In genomic region chr10:127068360-127069038, GRCm38 (mm10) we compare ENCODE assay signal across 9 mouse cellular contexts. TPM values are rescaled to one million over a fixed set of nuclear protein-coding genes. Genes with fewer than 3 reads are reported as not detected.
DNase-seq lines count a peak whose midpoint lies in the region; ATAC-seq and TF ChIP-seq lines count a peak whose summit lies in the region.
"Had no signal": no experiment of that assay in that cellular context is flagged by ENCODE, and none has a peak within 500 bp of the region (broad histone marks: within the 10 kb centered on the region; RNA-seq: fewer than 3 reads in every experiment).

No protein-coding gene starts in this region.

- no peak for TF ChIP-seq CTCF in G1E (IDR thresholded peaks at IDR 0.05; ENCODE audit: low read depth, low read length)

- 79% methylated on average over 9 of the region's 9 CpGs for WGBS in heart, embryonic 13.5 days
- 84% methylated on average over 9 of the region's 9 CpGs for WGBS in hindbrain, embryonic 12.5 days

- peaks cover 2% of the 10 kb centered on the region; the same call in 1 of the 2 replicates for H3K27me3 ChIP-seq in heart, embryonic 13.5 days (replicated peaks)
- H3K27me3 ChIP-seq in G1E (ENCODE audit: insufficient read depth, low read length): no peaks in the 10 kb centered on the region
- no peaks in the 10 kb centered on the region for H3K27me3 ChIP-seq in hindbrain, embryonic 12.5 days
- no peaks in the 10 kb centered on the region for H3K27me3 ChIP-seq in megakaryocyte, embryonic 14.5 days (replicated peaks)

- H3K9ac ChIP-seq in heart, embryonic 13.5 days: peak overlapping the region; percentile 89
- H3K9ac ChIP-seq in hindbrain, embryonic 12.5 days: peak overlapping the region; percentile 76

- H3K4me2 ChIP-seq in heart, embryonic 13.5 days: peak overlapping the region; percentile 95
- peak overlapping the region; percentile 96 for H3K4me2 ChIP-seq in hindbrain, embryonic 12.5 days (replicated peaks)

- H3K4me3 ChIP-seq in heart, embryonic 13.5 days: peak overlapping the region; percentile 84
- H3K4me3 ChIP-seq in G1E (ENCODE audit: low read depth, low read length): peak overlapping the region; percentile 72; the same call in 1 of the 2 replicates
- H3K4me3 ChIP-seq in hindbrain, embryonic 12.5 days: peak overlapping the region; percentile 58
- peak overlapping the region; percentile 89 for H3K4me3 ChIP-seq in megakaryocyte, embryonic 14.5 days (replicated peaks)

- H3K4me1 ChIP-seq in heart, embryonic 13.5 days: peaks cover 43% of the 10 kb centered on the region
- H3K4me1 ChIP-seq in G1E (ENCODE audit: insufficient read depth, low read depth, low read length): peaks cover 59% of the 10 kb centered on the region
- H3K4me1 ChIP-seq in hindbrain, embryonic 12.5 days: peaks cover 45% of the 10 kb centered on the region
- H3K4me1 ChIP-seq in megakaryocyte, embryonic 14.5 days: peaks cover 67% of the 10 kb centered on the region

- peak overlapping the region; percentile 92; the same call in 1 of the 2 replicates for H3K27ac ChIP-seq in heart, embryonic 13.5 days (replicated peaks)
- H3K27ac ChIP-seq in hindbrain, embryonic 12.5 days: peak overlapping the region; percentile 94; the same call in 1 of the 2 replicates

- ATAC-seq in heart, embryonic 13.5 days (ENCODE audit: extremely low read depth, insufficient number of reproducible peaks, low FRiP score, low TSS enrichment): no peak
- ATAC-seq in G1E (ENCODE audit: extremely low read depth, insufficient number of reproducible peaks, low FRiP score, poor library complexity, severe bottlenecking): no peak
- no peak for ATAC-seq in hindbrain, embryonic 12.5 days (ENCODE audit: low FRiP score)

- H3K36me3 ChIP-seq in heart, embryonic 13.5 days: peaks cover 43% of the 10 kb centered on the region
- H3K36me3 ChIP-seq in G1E (replicated peaks): peaks cover 54% of the 10 kb centered on the region
- H3K36me3 ChIP-seq in hindbrain, embryonic 12.5 days: peaks cover 37% of the 10 kb centered on the region
- H3K36me3 ChIP-seq in megakaryocyte, embryonic 14.5 days (replicated peaks; ENCODE audit: low read length): peaks cover 47% of the 10 kb centered on the region

- DNase-seq in heart, adult 18-20 months: no peak
- DNase-seq in G1E (ENCODE audit: low spot score) (no peak), MN1 (ENCODE audit: low spot score) (no peak)
- no peak for DNase-seq in frontal cortex, adult 2 months (ENCODE audit: extremely low spot score in 1 of 2, low spot score in 1 of 2)
- DNase-seq in right cerebral cortex, postnatal 36 days (ENCODE audit: low spot score in 2 of 2): no peak
- DNase-seq: cerebellum, adult 2 months had no signal

- no peaks in the 10 kb centered on the region for H3K9me3 ChIP-seq in heart, embryonic 13.5 days
- 0 out of 2 replicates have a peak, but pooled peaks cover 2% of the 10 kb centered on the region for H3K9me3 ChIP-seq in G1E (replicated peaks)
- no peaks in the 10 kb centered on the region for H3K9me3 ChIP-seq in hindbrain, embryonic 12.5 days (replicated peaks)
- H3K9me3 ChIP-seq in megakaryocyte, embryonic 14.5 days: no peaks in the 10 kb centered on the region

RNA-seq across cellular contexts. Expression of gene Tspan31, which starts 1.6 kb away (rescaled TPM):
- 110 and 114 TPM in 2 replicates for polyA plus RNA-seq in heart, embryonic 13.5 days (2015; fragmentation: Nextera tagmentation; extraction: Ambion mirVana)
- 10 to 100 TPM; 44.7 to 47.4 TPM for total RNA-seq in heart, adult 18-20 months (2021)
- 163 and 186 TPM in 2 replicates for total RNA-seq in G1E (2014; fragmentation: Nextera tagmentation)
- 73.6 and 83.9 TPM in 2 replicates for total RNA-seq in G1E (2017)
- polyA plus RNA-seq in G1E (2012): 30.3 and 41.8 TPM in 2 replicates
- 141 and 148 TPM in 2 replicates for polyA plus RNA-seq in hindbrain, embryonic 12.5 days (2016; fragmentation: Nextera tagmentation; extraction: Ambion mirVana)
- 4.8 and 51.5 TPM in 2 replicates for polyA plus RNA-seq in megakaryocyte, embryonic 14.5 days (2012; ENCODE audit: insufficient read depth, low replicate concordance)
- polyA plus RNA-seq in frontal cortex, adult 2 months (2012; rRNA removed): 89.9 and 91.7 TPM in 2 replicates

RNA-seq across cellular contexts. Expression of gene Cdk4, which starts 5.2 kb away (rescaled TPM):
- 1,002 and 1,117 TPM in 2 replicates for polyA plus RNA-seq in heart, embryonic 13.5 days (2015; fragmentation: Nextera tagmentation; extraction: Ambion mirVana)
- 10 to 100 TPM; 81.5 to 84.1 TPM for total RNA-seq in heart, adult 18-20 months (2021)
- total RNA-seq in G1E (2014; fragmentation: Nextera tagmentation) (532 and 608 TPM in 2 replicates), G1E (2017) (648 and 675 TPM in 2 replicates)
- 1,726 and 1,826 TPM in 2 replicates for polyA plus RNA-seq in G1E (2012)
- 1,725 and 1,814 TPM in 2 replicates for polyA plus RNA-seq in hindbrain, embryonic 12.5 days (2016; fragmentation: Nextera tagmentation; extraction: Ambion mirVana)
- 288 and 833 TPM in 2 replicates for polyA plus RNA-seq in megakaryocyte, embryonic 14.5 days (2012; ENCODE audit: insufficient read depth, low replicate concordance)
- 154 and 167 TPM in 2 replicates for polyA plus RNA-seq in frontal cortex, adult 2 months (2012; rRNA removed)

RNA-seq across cellular contexts. Expression of gene Agap2, which starts 6.6 kb away (rescaled TPM):
- not detected in 2 replicates for polyA plus RNA-seq in heart, embryonic 13.5 days (2015; fragmentation: Nextera tagmentation; extraction: Ambion mirVana)
- 1 to 10 TPM; 4.2 to 6.1 TPM for total RNA-seq in heart, adult 18-20 months (2021)
- 0.15 and 1.3 TPM in 2 replicates for total RNA-seq in G1E (2014; fragmentation: Nextera tagmentation)
- total RNA-seq in G1E (2017): under 0.01 and 1.1 TPM in 2 replicates
- polyA plus RNA-seq in G1E (2012): 0.07 and 0.26 TPM in 2 replicates
- 1.7 and 2.0 TPM in 2 replicates for polyA plus RNA-seq in hindbrain, embryonic 12.5 days (2016; fragmentation: Nextera tagmentation; extraction: Ambion mirVana)
- 26.5 and 79.5 TPM in 2 replicates for polyA plus RNA-seq in megakaryocyte, embryonic 14.5 days (2012; ENCODE audit: insufficient read depth, low replicate concordance)
- polyA plus RNA-seq in frontal cortex, adult 2 months (2012; rRNA removed): 450 and 465 TPM in 2 replicates

RNA-seq across cellular contexts. Expression of gene March9, which starts 8.5 kb away (rescaled TPM):
- 0.12 and 0.18 TPM in 2 replicates for polyA plus RNA-seq in heart, embryonic 13.5 days (2015; fragmentation: Nextera tagmentation; extraction: Ambion mirVana)
- total RNA-seq in heart, adult 18-20 months (2021): 1 to 10 TPM; 2.9 to 3.5 TPM
- total RNA-seq in G1E (2014; fragmentation: Nextera tagmentation) (0.68 and 1.1 TPM in 2 replicates), G1E (2017) (1.2 and 1.3 TPM in 2 replicates)
- polyA plus RNA-seq in G1E (2012): 0.63 and 0.88 TPM in 2 replicates
- polyA plus RNA-seq in hindbrain, embryonic 12.5 days (2016; fragmentation: Nextera tagmentation; extraction: Ambion mirVana): 5.4 and 6.1 TPM in 2 replicates
- 1.3 and 3.3 TPM in 2 replicates for polyA plus RNA-seq in megakaryocyte, embryonic 14.5 days (2012; ENCODE audit: insufficient read depth, low replicate concordance)
- 13.2 and 14.4 TPM in 2 replicates for polyA plus RNA-seq in frontal cortex, adult 2 months (2012; rRNA removed)

RNA-seq across cellular contexts. Expression of gene Cyp27b1, which starts 20.4 kb away (rescaled TPM):
- 0.10 and 0.21 TPM in 2 replicates for polyA plus RNA-seq in heart, embryonic 13.5 days (2015; fragmentation: Nextera tagmentation; extraction: Ambion mirVana)
- total RNA-seq in heart, adult 18-20 months (2021): under 1 TPM; 0.20 to 0.23 TPM
- total RNA-seq in G1E (2014; fragmentation: Nextera tagmentation) (2.1 and 4.9 TPM in 2 replicates), G1E (2017) (0.33 TPM in 1 of 2 replicates, not detected in the other)
- 0.17 TPM in 2 replicates for polyA plus RNA-seq in G1E (2012)
- 0.25 TPM in 1 of 2 replicates, not detected in the other for polyA plus RNA-seq in hindbrain, embryonic 12.5 days (2016; fragmentation: Nextera tagmentation; extraction: Ambion mirVana)
- 0.15 TPM in 1 of 2 replicates, not detected in the other for polyA plus RNA-seq in megakaryocyte, embryonic 14.5 days (2012; ENCODE audit: insufficient read depth, low replicate concordance)
- 0.70 and 1.0 TPM in 2 replicates for polyA plus RNA-seq in frontal cortex, adult 2 months (2012; rRNA removed)
